Comparison of ENCODE assay signal across 23 mouse cellular contexts in the genomic region with DNA sequence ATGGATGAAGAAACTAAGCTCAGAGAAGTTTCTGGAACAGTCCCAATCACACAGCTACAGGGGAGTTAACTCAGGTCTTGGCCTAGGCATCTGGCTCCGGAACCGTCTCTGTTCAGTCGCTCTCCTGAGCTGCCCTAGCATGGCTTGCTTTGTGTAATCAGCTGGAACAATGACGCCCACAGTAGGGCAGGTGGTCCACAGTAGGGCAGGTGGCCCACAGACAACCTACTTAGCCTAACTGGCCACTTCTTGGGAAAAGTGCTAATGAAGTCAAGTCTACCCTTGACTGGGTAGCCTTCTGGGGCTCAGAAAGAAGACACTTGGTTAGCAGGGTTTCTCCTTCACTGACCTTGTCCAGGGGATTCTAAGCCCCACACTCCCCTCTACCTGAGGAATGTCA. TPM values are rescaled to one million over a fixed set of nuclear protein-coding genes. Genes with fewer than 3 reads are reported as not detected.
DNase-seq lines count a peak whose midpoint lies in the region; ATAC-seq and TF ChIP-seq lines count a peak whose summit lies in the region.
"Had no signal": no experiment of that assay in that cellular context is flagged by ENCODE, and none has a peak within 500 bp of the region (broad histone marks: within the 10 kb centered on the region; RNA-seq: fewer than 3 reads in every experiment).

No protein-coding gene starts in this region.

- H3K36me3 ChIP-seq in hindbrain, embryonic 10.5 days: no peaks in the 10 kb centered on the region
- H3K36me3 ChIP-seq in hindbrain, embryonic 16.5 days (ENCODE audit: control insufficient read depth, insufficient read depth, low read length): no peaks in the 10 kb centered on the region
- no peaks in the 10 kb centered on the region for H3K36me3 ChIP-seq in liver, postnatal 0 days (replicated peaks; ENCODE audit: insufficient read depth, low read length)
- H3K36me3 ChIP-seq in liver, embryonic 12.5 days: no peaks in the 10 kb centered on the region
- H3K36me3 ChIP-seq in MEL (ENCODE audit: control insufficient read depth in 1 of 2, insufficient read depth in 2 of 2, low read length in 2 of 2): peaks cover 0 to 16% of the 10 kb centered on the region in 2 experiments; a peak in 2 of 4 replicates
- H3K36me3 ChIP-seq: embryonic facial prominence, embryonic 12.5 days; embryonic facial prominence, embryonic 15.5 days had no signal

- no peaks in the 10 kb centered on the region for H3K27me3 ChIP-seq in hindbrain, embryonic 10.5 days (ENCODE audit: insufficient read depth, poor library complexity, severe bottlenecking)
- H3K27me3 ChIP-seq in hindbrain, embryonic 16.5 days (replicated peaks; ENCODE audit: control insufficient read depth, insufficient read depth, low read length): no peaks in the 10 kb centered on the region
- H3K27me3 ChIP-seq in liver, postnatal 0 days (ENCODE audit: insufficient read depth, low read length): no peaks in the 10 kb centered on the region
- H3K27me3 ChIP-seq in liver, embryonic 12.5 days (replicated peaks): no peaks in the 10 kb centered on the region
- no peaks in the 10 kb centered on the region for H3K27me3 ChIP-seq in MEL (ENCODE audit: control insufficient read depth in 1 of 2, insufficient read depth in 2 of 2, low read length in 2 of 2)
- H3K27me3 ChIP-seq: embryonic facial prominence, embryonic 12.5 days; embryonic facial prominence, embryonic 15.5 days had no signal

- no peaks in the 10 kb centered on the region for H3K79me2 ChIP-seq in MEL (ENCODE audit: control insufficient read depth, insufficient read depth, low read length, poor library complexity)

- TF ChIP-seq POLR2A in MEL (IDR thresholded peaks at IDR 0.05; ENCODE audit: control insufficient read depth in 1 of 2, insufficient read depth in 1 of 2, low read depth in 1 of 2, low read length in 2 of 2, poor library complexity in 1 of 2): no peak

- peak overlapping the region; percentile 42; the same call in 1 of the 2 replicates for H3K27ac ChIP-seq in hindbrain, embryonic 10.5 days
- no peak overlapping the region for H3K27ac ChIP-seq in hindbrain, embryonic 16.5 days (ENCODE audit: low read depth, low read length)
- peak overlapping the region; percentile 69; the same call in 1 of the 2 replicates for H3K27ac ChIP-seq in liver, postnatal 0 days (ENCODE audit: low read depth)
- H3K27ac ChIP-seq in liver, embryonic 12.5 days: no peak overlapping the region
- H3K27ac ChIP-seq in MEL (ENCODE audit: control insufficient read depth, low read depth, low read length): no peak overlapping the region
- H3K27ac ChIP-seq: embryonic facial prominence, embryonic 12.5 days; embryonic facial prominence, embryonic 15.5 days; heart, adult 2 months; hindbrain, embryonic 14.5 days had no signal

- 90% methylated on average over 4 of the region's 4 CpGs for WGBS in hindbrain, embryonic 10.5 days
- WGBS in hindbrain, embryonic 16.5 days: 86% methylated on average over 4 of the region's 4 CpGs
- 81% methylated on average over 4 of the region's 4 CpGs for WGBS in liver, postnatal 0 days (ENCODE audit: insufficient replicate concordance)
- 72% methylated on average over 4 of the region's 4 CpGs for WGBS in liver, embryonic 12.5 days (ENCODE audit: insufficient replicate concordance)

- no peak overlapping the region for H3K4me3 ChIP-seq in hindbrain, embryonic 10.5 days
- H3K4me3 ChIP-seq in hindbrain, embryonic 16.5 days (ENCODE audit: low read length): no peak overlapping the region
- no peak overlapping the region for H3K4me3 ChIP-seq in liver, postnatal 0 days (ENCODE audit: low read depth, low read length)
- no peak overlapping the region for H3K4me3 ChIP-seq in liver, embryonic 12.5 days
- H3K4me3 ChIP-seq in MEL (ENCODE audit: control insufficient read depth in 1 of 2, insufficient read depth in 1 of 2, low read depth in 2 of 2, low read length in 2 of 2): no peak overlapping the region
- H3K4me3 ChIP-seq: embryonic facial prominence, embryonic 12.5 days; embryonic facial prominence, embryonic 15.5 days; heart, adult 2 months had no signal

- H3K4me2 ChIP-seq in hindbrain, embryonic 16.5 days (ENCODE audit: low read length): no peak overlapping the region
- H3K4me2 ChIP-seq in liver, postnatal 0 days (ENCODE audit: low read depth, low read length): no peak overlapping the region
- no peak overlapping the region for H3K4me2 ChIP-seq in liver, embryonic 12.5 days
- H3K4me2 ChIP-seq: embryonic facial prominence, embryonic 12.5 days; embryonic facial prominence, embryonic 15.5 days; heart, embryonic 11.5 days; hindbrain, embryonic 14.5 days had no signal

- TF ChIP-seq RAD21 in MEL (IDR thresholded peaks at IDR 0.05; ENCODE audit: low read depth, low read length): no peak

- no peak overlapping the region for H3K9ac ChIP-seq in hindbrain, embryonic 16.5 days (ENCODE audit: low read depth, low read length)
- H3K9ac ChIP-seq in liver, postnatal 0 days (replicated peaks): no peak overlapping the region
- H3K9ac ChIP-seq in liver, embryonic 12.5 days: no peak overlapping the region
- H3K9ac ChIP-seq in MEL (ENCODE audit: control insufficient read depth, low read depth, low read length, poor library complexity, severe bottlenecking): no peak overlapping the region
- H3K9ac ChIP-seq: embryonic facial prominence, embryonic 12.5 days; embryonic facial prominence, embryonic 15.5 days; forebrain, postnatal 0 days; hindbrain, embryonic 14.5 days had no signal

- no peak for TF ChIP-seq CTCF in liver, postnatal 0 days (IDR thresholded peaks at IDR 0.05; ENCODE audit: low read depth)
- no peak for TF ChIP-seq CTCF in MEL (IDR thresholded peaks at IDR 0.05 in 2 of 3, conservative IDR thresholded peaks at IDR 0.05 in 1 of 3; ENCODE audit: control insufficient read depth in 1 of 3, insufficient read depth in 1 of 3, low read depth in 2 of 3, low read length in 3 of 3, poor library complexity in 1 of 3, severe bottlenecking in 1 of 3)

- H3K9me3 ChIP-seq in hindbrain, embryonic 10.5 days: no peaks in the 10 kb centered on the region
- no peaks in the 10 kb centered on the region for H3K9me3 ChIP-seq in hindbrain, embryonic 16.5 days (ENCODE audit: control insufficient read depth, low read length)
- no peaks in the 10 kb centered on the region for H3K9me3 ChIP-seq in liver, postnatal 0 days (ENCODE audit: low read length)
- H3K9me3 ChIP-seq in liver, embryonic 12.5 days (replicated peaks): no peaks in the 10 kb centered on the region
- no peaks in the 10 kb centered on the region for H3K9me3 ChIP-seq in MEL (replicated peaks; ENCODE audit: insufficient read depth, low read length)
- H3K9me3 ChIP-seq: embryonic facial prominence, embryonic 12.5 days; embryonic facial prominence, embryonic 15.5 days had no signal

- no peak for DNase-seq in hindbrain, embryonic 10.5 days (ENCODE audit: low spot score)
- DNase-seq in liver, postnatal 0 days: no peak
- DNase-seq in MEL (ENCODE audit: low read depth, low spot score): no peak
- no peak for DNase-seq in cerebellum, postnatal 36 days
- no peak for DNase-seq in lung, postnatal 14 days
- DNase-seq: adrenal gland, adult 8-10 months; adrenal gland, postnatal 25 days; B cell, adult 2 months; cerebellum, adult 11-12 months; cerebellum, adult 8-10 months; cerebellum, postnatal 10 days; forebrain, postnatal 0 days; gastrocnemius, postnatal 36 days; heart, adult 2 months; heart, postnatal 36 days had no signal

- TF ChIP-seq EP300 in liver, postnatal 0 days (IDR thresholded peaks at IDR 0.05; ENCODE audit: low read depth): no peak
- TF ChIP-seq EP300 in MEL (IDR thresholded peaks at IDR 0.05; ENCODE audit: low read depth in 1 of 2, low read length in 2 of 2): no peak

- H3K4me1 ChIP-seq in hindbrain, embryonic 10.5 days (replicated peaks): peaks cover 58% of the 10 kb centered on the region
- H3K4me1 ChIP-seq in hindbrain, embryonic 16.5 days (ENCODE audit: control insufficient read depth, insufficient read depth, low read depth, low read length): peaks cover 4% of the 10 kb centered on the region
- peaks cover 39% of the 10 kb centered on the region for H3K4me1 ChIP-seq in liver, postnatal 0 days (ENCODE audit: insufficient read depth)
- H3K4me1 ChIP-seq in liver, embryonic 12.5 days: peaks cover 31% of the 10 kb centered on the region
- peaks cover 15 to 21% of the 10 kb centered on the region in 2 experiments for H3K4me1 ChIP-seq in MEL (ENCODE audit: control insufficient read depth in 1 of 2, insufficient read depth in 2 of 2, low read length in 2 of 2)

- no peak for ATAC-seq in hindbrain, embryonic 16.5 days
- no peak for ATAC-seq in liver, postnatal 0 days
- no peak for ATAC-seq in liver, embryonic 12.5 days
- ATAC-seq: activated CD4-positive, CD25-positive, alpha-beta regulatory T cell, adult 4 months; forebrain, embryonic 14.5 days; forebrain, postnatal 0 days had no signal

TF ChIP-seq in MEL, 35 proteins besides CTCF, POLR2A, EP300 and RAD21:
- TF ChIP-seq ZKSCAN1 (IDR thresholded peaks at IDR 0.05; ENCODE audit: low read depth, low read length) (peak; percentile 80), SMC3 (IDR thresholded peaks at IDR 0.05; ENCODE audit: low read depth, low read length) (no peak)

RNA-seq across cellular contexts. Expression of gene Snn, which starts 50.5 kb away (rescaled TPM):
- polyA plus RNA-seq in hindbrain, embryonic 10.5 days (2016; fragmentation: Nextera tagmentation; extraction: Ambion mirVana): 84.0 and 94.7 TPM in 2 replicates
- 134 and 150 TPM in 2 replicates for polyA plus RNA-seq in hindbrain, embryonic 16.5 days (2015; fragmentation: Nextera tagmentation; extraction: Ambion mirVana)
- polyA plus RNA-seq in liver, postnatal 0 days (2015; fragmentation: Nextera tagmentation; extraction: Ambion mirVana): 4.8 and 5.0 TPM in 2 replicates
- 4.9 and 6.0 TPM in 2 replicates for polyA plus RNA-seq in liver, embryonic 12.5 days (2016; fragmentation: Nextera tagmentation; extraction: Ambion mirVana)
- 0.42 and 0.73 TPM in 2 replicates for total RNA-seq in MEL (2012; rRNA removed)
- polyA plus RNA-seq in MEL (2012; ENCODE audit: insufficient read depth in 1 of 2, insufficient read length in 2 of 2, low read depth in 1 of 2, low replicate concordance in 2 of 2, missing spikeins in 1 of 2): 1 to 10 TPM in 1 of 2 experiments, not detected in 1; 2.4 TPM

RNA-seq across cellular contexts. Expression of gene Litaf, which starts 55.7 kb away (rescaled TPM):
- 88.8 and 127 TPM in 2 replicates for polyA plus RNA-seq in hindbrain, embryonic 10.5 days (2016; fragmentation: Nextera tagmentation; extraction: Ambion mirVana)
- 28.9 and 31.6 TPM in 2 replicates for polyA plus RNA-seq in hindbrain, embryonic 16.5 days (2015; fragmentation: Nextera tagmentation; extraction: Ambion mirVana)
- 77.3 and 79.2 TPM in 2 replicates for polyA plus RNA-seq in liver, postnatal 0 days (2015; fragmentation: Nextera tagmentation; extraction: Ambion mirVana)
- polyA plus RNA-seq in liver, embryonic 12.5 days (2016; fragmentation: Nextera tagmentation; extraction: Ambion mirVana): 31.7 and 34.8 TPM in 2 replicates
- total RNA-seq in MEL (2012; rRNA removed): 25.7 and 27.2 TPM in 2 replicates
- polyA plus RNA-seq in MEL (2012; ENCODE audit: insufficient read depth in 1 of 2, insufficient read length in 2 of 2, low read depth in 1 of 2, low replicate concordance in 2 of 2, missing spikeins in 1 of 2): 10 to 100 TPM in 1 of 2 experiments, not detected in 1; 50.1 TPM

Comparison
In these comparisons a context has a peak if more than half of its experiments do, and no peak if none do; other contexts are left out.
1. H3K27ac ChIP-seq: peak in hindbrain, embryonic 10.5 days (single experiment) and liver, postnatal 0 days (single experiment); none in hindbrain, embryonic 16.5 days (single experiment), liver, embryonic 12.5 days (single experiment) and MEL (single experiment).
2. RNA of gene Snn, which starts 50.5 kb away (polyA plus RNA-seq): 134 to 150 TPM in hindbrain, embryonic 16.5 days and 84.0 to 94.7 TPM in hindbrain, embryonic 10.5 days; 4.9 to 6.0 TPM in liver, embryonic 12.5 days, 4.8 to 5.0 TPM in liver, postnatal 0 days and 2.4 TPM in MEL; every median in the first group is over 10 times any median in the second.